Mouse (Mus musculus): ENCODE data around the gene Slc22a1. TPM values are rescaled to one million over a fixed set of nuclear protein-coding genes. Genes with fewer than 3 reads are reported as not detected.

Gene Slc22a1
- polyA plus RNA-seq, 1 experiment from 2014 or later, result not detected

DNA sequence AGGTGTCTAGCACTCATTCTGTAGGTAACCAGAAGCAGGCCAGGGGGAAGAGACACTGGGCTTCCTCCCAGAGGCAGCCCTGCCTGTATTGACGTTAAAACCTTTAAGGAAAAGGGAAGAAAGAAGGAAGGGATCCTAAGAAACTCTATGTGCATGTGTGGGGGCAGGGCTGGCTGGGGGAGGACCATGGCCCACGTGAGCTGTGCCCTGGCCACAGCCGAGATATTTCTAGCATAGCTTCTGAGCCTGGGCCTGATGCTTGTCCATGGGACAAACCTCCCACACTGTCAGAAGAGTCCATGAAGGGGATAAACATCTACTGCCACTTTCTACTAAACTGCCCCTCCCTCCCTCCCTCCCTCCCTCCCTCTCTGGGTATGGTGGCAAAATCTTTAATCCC is 1.8 kb downstream of the Slc22a1 start:
- H3K9ac ChIP-seq (ENCODE audit: low read depth, low read length), result no peak overlapping the region
- H3K36me3 ChIP-seq (ENCODE audit: control insufficient read depth, insufficient read depth, low read length), result no peaks in the 10 kb centered on the region
- no peaks in the 10 kb centered on the region for H3K9me3 ChIP-seq (ENCODE audit: control insufficient read depth, low read length)
- H3K4me1 ChIP-seq (replicated peaks; ENCODE audit: control insufficient read depth, insufficient read depth, low read length), result no peaks in the 10 kb centered on the region
- H3K4me2 ChIP-seq (replicated peaks; ENCODE audit: low read depth, low read length), result no peak overlapping the region
- 70% methylated on average over 3 of the region's 3 CpGs for WGBS
- H3K4me3 ChIP-seq (ENCODE audit: low read depth, low read length), result no peak overlapping the region
- no peak for ATAC-seq (ENCODE audit: low FRiP score)
- no peaks in the 10 kb centered on the region for H3K27me3 ChIP-seq (ENCODE audit: control insufficient read depth, insufficient read depth, low read length)
- DNase-seq (ENCODE audit: low spot score), result no peak
- H3K27ac ChIP-seq (ENCODE audit: low read depth, low read length), result no peak overlapping the region

DNA sequence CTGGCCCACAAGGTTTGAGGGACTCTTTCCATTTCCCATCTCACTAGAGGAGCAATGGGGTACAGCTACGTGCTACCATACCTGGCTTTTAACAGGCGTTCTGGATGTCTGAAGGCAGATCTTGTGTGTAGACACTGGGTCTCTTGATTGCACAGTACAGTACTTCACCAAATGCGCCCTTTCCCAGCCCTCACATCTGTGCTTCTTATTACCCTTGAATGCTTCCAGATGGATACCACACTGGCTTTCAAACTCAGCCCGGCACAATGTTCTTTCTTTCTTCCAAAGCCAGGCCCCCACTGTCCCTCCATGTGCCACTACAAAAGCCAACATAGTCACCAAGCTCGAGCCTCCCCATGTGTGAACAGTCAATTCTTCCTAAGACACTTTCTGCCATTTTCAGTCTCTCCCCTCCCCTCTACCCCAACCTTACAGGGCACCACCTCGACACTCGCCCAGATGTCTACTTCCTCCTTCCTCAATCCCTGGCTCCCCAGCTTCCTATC is 3.3 kb downstream of the Slc22a1 start:
- WGBS, result 70% methylated on average over 7 of the region's 7 CpGs
- no peaks in the 10 kb centered on the region for H3K36me3 ChIP-seq (ENCODE audit: control insufficient read depth, insufficient read depth, low read length)
- ATAC-seq (ENCODE audit: low FRiP score) (no peak), DNase-seq (ENCODE audit: low spot score) (no peak)
- no peaks in the 10 kb centered on the region for H3K9me3 ChIP-seq (ENCODE audit: control insufficient read depth, low read length)
- H3K4me3 ChIP-seq (ENCODE audit: low read depth, low read length), result no peak overlapping the region
- no peak overlapping the region for H3K4me2 ChIP-seq (replicated peaks; ENCODE audit: low read depth, low read length)
- H3K9ac ChIP-seq (ENCODE audit: low read depth, low read length), result no peak overlapping the region
- H3K27me3 ChIP-seq (ENCODE audit: control insufficient read depth, insufficient read depth, low read length), result no peaks in the 10 kb centered on the region
- no peak overlapping the region for H3K27ac ChIP-seq (ENCODE audit: low read depth, low read length)
- no peaks in the 10 kb centered on the region for H3K4me1 ChIP-seq (replicated peaks; ENCODE audit: control insufficient read depth, insufficient read depth, low read length)

DNA sequence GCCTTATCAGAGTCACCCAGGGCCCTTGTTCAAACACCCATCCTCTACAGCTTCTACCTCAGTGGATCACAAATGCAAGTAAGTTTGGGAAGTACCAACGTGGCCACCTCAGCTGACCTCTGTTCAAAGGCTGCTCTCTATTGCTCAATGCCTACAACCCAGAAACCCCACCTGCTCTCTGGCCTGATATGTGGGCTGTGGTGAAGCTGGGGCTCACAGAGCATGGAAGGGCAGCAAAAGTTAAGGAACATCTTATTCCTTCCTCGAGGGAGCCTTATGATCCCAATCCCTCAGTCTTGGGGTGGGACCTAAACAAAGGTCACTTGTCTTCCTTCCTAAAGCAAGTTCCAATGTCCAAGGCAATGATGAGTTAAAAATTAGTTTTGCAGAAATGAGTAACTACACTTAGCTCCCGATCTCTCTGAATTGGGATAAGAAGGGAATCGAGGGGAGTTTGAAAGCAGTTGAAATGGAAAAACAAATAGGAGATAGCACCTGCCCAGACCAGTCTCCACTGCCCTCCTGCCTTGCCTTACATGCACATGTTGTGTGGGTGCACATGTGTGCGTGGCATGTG is 4.5 kb downstream of the Slc22a1 start:
- no peak overlapping the region for H3K4me3 ChIP-seq (ENCODE audit: low read depth, low read length)
- H3K4me1 ChIP-seq (replicated peaks; ENCODE audit: control insufficient read depth, insufficient read depth, low read length), result no peaks in the 10 kb centered on the region
- no peak for DNase-seq (ENCODE audit: low spot score)
- no peak for ATAC-seq (ENCODE audit: low FRiP score)
- no peak overlapping the region for H3K27ac ChIP-seq (ENCODE audit: low read depth, low read length)
- no peaks in the 10 kb centered on the region for H3K9me3 ChIP-seq (ENCODE audit: control insufficient read depth, low read length)
- 90% methylated on average over 5 of the region's 5 CpGs for WGBS
- H3K9ac ChIP-seq (ENCODE audit: low read depth, low read length), result no peak overlapping the region
- no peaks in the 10 kb centered on the region for H3K27me3 ChIP-seq (ENCODE audit: control insufficient read depth, insufficient read depth, low read length)
- H3K36me3 ChIP-seq (ENCODE audit: control insufficient read depth, insufficient read depth, low read length), result no peaks in the 10 kb centered on the region
- no peak overlapping the region for H3K4me2 ChIP-seq (replicated peaks; ENCODE audit: low read depth, low read length)

DNA sequence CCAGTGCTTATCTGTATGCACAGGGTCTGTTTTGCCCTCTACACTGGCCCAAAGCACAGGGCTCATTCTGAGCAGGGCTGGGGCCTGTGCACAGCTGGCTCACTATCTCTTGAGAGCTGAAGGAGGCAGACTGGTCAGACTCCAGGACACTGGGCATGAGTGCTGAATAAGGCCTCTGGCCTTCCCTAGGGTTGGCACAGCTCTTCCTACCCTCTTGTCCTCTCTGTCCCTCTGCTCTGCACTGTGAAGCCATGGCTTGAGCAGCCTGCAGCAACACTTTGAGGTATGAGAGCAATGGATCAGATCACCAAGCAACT is 6.3 kb downstream of the Slc22a1 start:
- Histone ChIP-seq H3K4me2 (replicated peaks; ENCODE audit: low read depth, low read length) (no peak overlapping the region), H3K36me3 (ENCODE audit: control insufficient read depth, insufficient read depth, low read length) (no peaks in the 10 kb centered on the region), H3K4me1 (replicated peaks; ENCODE audit: control insufficient read depth, insufficient read depth, low read length) (no peaks in the 10 kb centered on the region), H3K27ac (ENCODE audit: low read depth, low read length) (no peak overlapping the region), H3K27me3 (ENCODE audit: control insufficient read depth, insufficient read depth, low read length) (no peaks in the 10 kb centered on the region), H3K4me3 (ENCODE audit: low read depth, low read length) (no peak overlapping the region), H3K9ac (ENCODE audit: low read depth, low read length) (no peak overlapping the region), H3K9me3 (ENCODE audit: control insufficient read depth, low read length) (no peaks in the 10 kb centered on the region)
- no peak for DNase-seq (ENCODE audit: low spot score)
- no peak for ATAC-seq (ENCODE audit: low FRiP score)

DNA sequence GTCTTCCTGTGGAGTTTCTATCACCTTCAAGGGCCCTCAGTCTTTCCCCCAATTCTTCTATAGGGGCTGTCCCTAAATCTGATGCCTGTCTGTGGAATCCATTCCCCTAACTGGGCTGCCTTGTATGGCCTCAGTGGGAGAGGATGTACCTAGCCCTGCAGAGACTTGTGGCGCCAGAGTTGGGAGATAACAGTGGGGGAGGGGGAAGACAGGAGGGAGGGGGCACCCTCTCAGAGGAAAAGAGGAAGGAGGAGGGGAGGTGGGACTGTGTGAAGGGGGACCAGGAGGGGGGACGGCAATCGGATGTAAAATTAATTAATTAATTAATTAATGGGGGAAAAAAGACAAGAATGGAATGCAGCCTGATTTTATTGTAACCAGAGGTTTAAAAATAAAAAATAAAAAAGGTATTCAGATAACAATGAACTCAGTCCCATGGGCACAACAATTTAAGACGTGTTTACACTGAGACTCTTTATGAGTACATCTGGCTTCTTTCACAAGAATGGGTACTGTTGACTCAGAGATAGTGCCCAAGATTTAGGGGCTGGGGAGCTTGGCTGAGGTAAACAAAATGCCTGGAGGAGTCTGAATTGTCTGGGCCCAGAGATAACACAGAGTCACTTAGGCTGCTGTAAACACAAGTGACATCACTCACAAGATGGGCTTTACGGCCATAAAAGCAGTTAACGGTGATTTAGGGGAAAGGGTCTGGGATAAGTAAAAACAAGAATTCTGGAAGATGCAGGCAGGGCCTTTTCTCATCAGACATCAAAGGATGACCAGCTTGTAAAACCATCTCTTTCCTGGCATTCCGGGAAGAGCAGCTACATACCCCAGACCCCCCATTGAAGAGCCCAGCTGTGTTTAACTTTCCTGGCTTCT is 6.9 kb downstream of the Slc22a1 start:
- WGBS, result 47% methylated on average over 7 of the region's 7 CpGs
- no peaks in the 10 kb centered on the region for H3K27me3 ChIP-seq (ENCODE audit: control insufficient read depth, insufficient read depth, low read length)
- no peak overlapping the region for H3K9ac ChIP-seq (ENCODE audit: low read depth, low read length)
- H3K4me3 ChIP-seq (ENCODE audit: low read depth, low read length), result no peak overlapping the region
- H3K36me3 ChIP-seq (ENCODE audit: control insufficient read depth, insufficient read depth, low read length), result no peaks in the 10 kb centered on the region
- H3K27ac ChIP-seq (ENCODE audit: low read depth, low read length), result no peak overlapping the region
- ATAC-seq (ENCODE audit: low FRiP score) (no peak), DNase-seq (ENCODE audit: low spot score) (no peak)
- no peaks in the 10 kb centered on the region for H3K4me1 ChIP-seq (replicated peaks; ENCODE audit: control insufficient read depth, insufficient read depth, low read length)
- H3K4me2 ChIP-seq (replicated peaks; ENCODE audit: low read depth, low read length), result no peak overlapping the region
- no peaks in the 10 kb centered on the region for H3K9me3 ChIP-seq (ENCODE audit: control insufficient read depth, low read length)

DNA sequence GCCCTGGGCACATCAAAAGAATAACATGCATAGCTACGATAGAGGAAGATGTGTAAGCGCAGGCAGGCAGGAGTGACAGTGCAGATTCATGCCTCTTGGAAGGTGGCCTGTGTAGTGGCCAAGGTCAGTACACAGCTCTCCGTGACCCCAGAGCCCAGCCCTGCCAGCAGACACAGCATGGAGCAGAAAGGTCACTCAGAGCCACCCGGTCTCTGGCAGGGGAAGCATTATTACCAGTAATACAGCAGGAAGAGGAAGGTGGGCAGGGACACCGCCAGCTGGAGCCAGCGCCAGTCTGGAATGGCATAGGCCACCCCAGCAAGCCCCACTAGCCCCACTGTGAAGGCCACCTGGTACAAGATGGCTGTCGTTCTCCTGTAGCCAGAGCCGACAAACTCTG is 11.5 kb downstream of the Slc22a1 start:
- no peak overlapping the region for H3K4me3 ChIP-seq (ENCODE audit: low read depth, low read length)
- no peak overlapping the region for H3K9ac ChIP-seq (ENCODE audit: low read depth, low read length)
- H3K27ac ChIP-seq (ENCODE audit: low read depth, low read length), result no peak overlapping the region
- H3K27me3 ChIP-seq (ENCODE audit: control insufficient read depth, insufficient read depth, low read length), result no peaks in the 10 kb centered on the region
- H3K4me1 ChIP-seq (replicated peaks; ENCODE audit: control insufficient read depth, insufficient read depth, low read length), result no peaks in the 10 kb centered on the region
- no peaks in the 10 kb centered on the region for H3K9me3 ChIP-seq (ENCODE audit: control insufficient read depth, low read length)
- DNase-seq (ENCODE audit: low spot score) (no peak), ATAC-seq (ENCODE audit: low FRiP score) (no peak)
- no peaks in the 10 kb centered on the region for H3K36me3 ChIP-seq (ENCODE audit: control insufficient read depth, insufficient read depth, low read length)
- H3K4me2 ChIP-seq (replicated peaks; ENCODE audit: low read depth, low read length), result no peak overlapping the region
- 76% methylated on average over 8 of the region's 8 CpGs for WGBS

DNA sequence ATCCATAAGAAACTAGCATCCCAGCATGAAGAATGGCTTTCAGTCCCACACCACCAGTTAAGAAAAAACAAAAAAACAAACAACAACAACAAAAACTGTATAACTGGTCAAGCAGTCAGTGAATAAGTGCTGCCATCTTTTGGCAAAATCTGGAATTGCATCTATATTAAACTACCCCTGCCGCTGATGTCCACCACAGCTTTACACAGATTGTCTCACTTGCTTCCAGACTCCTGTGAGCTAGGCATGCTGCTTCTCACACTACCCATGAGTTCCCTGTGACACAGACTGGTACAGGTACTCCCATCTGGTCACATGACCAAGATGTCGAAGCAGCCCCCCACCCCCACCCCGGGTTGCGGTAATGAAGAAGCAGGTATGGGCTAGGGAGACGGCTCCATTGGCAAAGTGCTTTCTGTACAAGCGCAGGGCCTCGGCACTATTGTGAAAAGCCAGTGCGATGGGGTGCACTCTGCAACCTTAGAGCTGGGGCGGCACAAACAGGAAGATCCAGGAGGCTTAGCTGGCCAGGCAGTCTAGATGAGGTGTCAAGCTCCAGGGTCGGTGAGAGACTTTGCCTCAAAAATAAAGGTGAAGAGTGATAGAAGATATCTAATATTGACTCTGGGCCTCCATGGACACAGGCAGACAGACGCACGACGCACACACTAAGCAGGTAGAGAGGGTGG is 14.9 kb downstream of the Slc22a1 start:
- Histone ChIP-seq H3K4me2 (replicated peaks; ENCODE audit: low read depth, low read length) (no peak overlapping the region), H3K27ac (ENCODE audit: low read depth, low read length) (no peak overlapping the region), H3K36me3 (ENCODE audit: control insufficient read depth, insufficient read depth, low read length) (no peaks in the 10 kb centered on the region), H3K27me3 (ENCODE audit: control insufficient read depth, insufficient read depth, low read length) (no peaks in the 10 kb centered on the region), H3K9me3 (ENCODE audit: control insufficient read depth, low read length) (no peaks in the 10 kb centered on the region), H3K4me3 (ENCODE audit: low read depth, low read length) (no peak overlapping the region), H3K4me1 (replicated peaks; ENCODE audit: control insufficient read depth, insufficient read depth, low read length) (no peaks in the 10 kb centered on the region), H3K9ac (ENCODE audit: low read depth, low read length) (no peak overlapping the region)
- WGBS, result 72% methylated on average over 13 of the region's 13 CpGs
- ATAC-seq (ENCODE audit: low FRiP score) (no peak), DNase-seq (ENCODE audit: low spot score) (peak; percentile 76)

DNA sequence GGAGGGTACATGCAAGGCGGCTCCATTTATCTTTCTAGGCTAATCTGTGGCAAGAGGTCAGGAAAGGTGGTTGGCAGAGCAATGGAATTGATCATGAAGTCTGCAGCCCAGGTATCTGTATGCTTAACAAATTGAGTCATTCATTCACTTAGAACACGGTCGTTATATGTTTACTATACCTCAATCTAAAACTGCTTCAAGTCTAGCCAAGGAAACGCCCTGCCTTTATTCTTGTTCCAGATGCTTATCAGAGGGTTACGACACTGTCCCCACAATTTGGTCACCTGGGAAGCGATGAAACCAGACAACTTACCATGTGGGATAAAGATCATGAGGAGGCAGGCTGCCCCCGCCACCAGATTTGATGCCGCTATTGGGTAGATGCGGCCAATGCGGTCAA is 16.4 kb downstream of the Slc22a1 start:
- Histone ChIP-seq H3K36me3 (ENCODE audit: control insufficient read depth, insufficient read depth, low read length) (no peaks in the 10 kb centered on the region), H3K4me2 (replicated peaks; ENCODE audit: low read depth, low read length) (no peak overlapping the region), H3K9ac (ENCODE audit: low read depth, low read length) (no peak overlapping the region), H3K27ac (ENCODE audit: low read depth, low read length) (no peak overlapping the region), H3K27me3 (ENCODE audit: control insufficient read depth, insufficient read depth, low read length) (no peaks in the 10 kb centered on the region), H3K9me3 (ENCODE audit: control insufficient read depth, low read length) (no peaks in the 10 kb centered on the region), H3K4me3 (ENCODE audit: low read depth, low read length) (no peak overlapping the region), H3K4me1 (replicated peaks; ENCODE audit: control insufficient read depth, insufficient read depth, low read length) (no peaks in the 10 kb centered on the region)
- ATAC-seq (ENCODE audit: low FRiP score) (no peak), DNase-seq (ENCODE audit: low spot score) (no peak)
- WGBS, result 92% methylated on average over 10 of the region's 10 CpGs
